Mouse (Mus musculus) testis, adult 2 months (tissue): ENCODE measurements around the gene Scgb1b29. TPM values are rescaled to one million over a fixed set of nuclear protein-coding genes. Genes with fewer than 3 reads are reported as not detected.
"Not testable (repeated sequence)": the region's sequence is repeated elsewhere in the genome, so short reads cannot be mapped to it uniquely, and the experiment has no call there.

Experiments used
- H3K27ac ChIP-seq: fragments of 200-500 bp; 2 replicates; pipeline ENCODE4 v1.5.1; 2012; ENCODE audit warnings: low read depth, low read length; ENCODE audit not compliant: control insufficient read depth, insufficient read depth
- H3K27me3 ChIP-seq: fragments of 200-500 bp; 2 replicates; pipeline ENCODE4 v1.6.1; 2012; ENCODE audit warnings: mild to moderate bottlenecking, low read length, moderate library complexity; ENCODE audit not compliant: control insufficient read depth, insufficient read depth
- H3K36me3 ChIP-seq: fragments of 200-500 bp; 2 replicates; pipeline ENCODE4 v1.6.1; 2012; ENCODE audit warnings: mild to moderate bottlenecking, low read length; ENCODE audit not compliant: control insufficient read depth, insufficient read depth
- H3K4me1 ChIP-seq: fragments of 200-500 bp; 2 replicates; pipeline ENCODE4 v1.6.1; 2012; ENCODE audit warnings: low read length; ENCODE audit not compliant: control insufficient read depth, insufficient read depth
- H3K4me3 ChIP-seq: fragments of 200-500 bp; 2 replicates; pipeline ENCODE4 v1.5.1; 2012; ENCODE audit warnings: low read depth, mild to moderate bottlenecking, low read length, moderate library complexity, mixed read lengths; ENCODE audit not compliant: control insufficient read depth
- polyA plus RNA-seq: library from polyadenylated mRNA; depleted of rRNA; stranded (reverse); fragments of >200 nt; gene quantifications from 2 replicates; pipeline ENCODE4 v1.2.3, GENCODE M21; 2012; rRNA removed

The Scgb1b29 gene
- not detected in 2 replicates for polyA plus RNA-seq

DNA sequence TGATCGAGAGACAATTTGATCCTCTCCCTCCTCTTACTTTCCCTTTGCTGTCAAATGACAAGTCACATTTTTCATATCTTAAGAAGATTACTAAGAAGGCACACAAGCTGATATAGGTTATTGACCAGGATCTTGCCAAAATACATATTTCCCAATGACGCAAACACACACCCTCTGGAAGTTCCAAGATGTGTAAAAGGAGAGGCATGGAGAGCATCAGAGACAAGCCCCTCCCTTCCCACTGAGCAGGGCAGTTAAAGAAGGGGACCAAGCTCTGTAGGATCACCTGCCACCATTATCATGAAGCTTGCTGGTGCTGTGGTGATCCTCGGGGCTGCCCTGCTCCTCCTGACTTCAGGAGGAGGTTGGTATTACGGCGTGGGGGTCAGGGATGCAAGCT is at the start of gene Scgb1b29:
Gene Scgb1b29, plus strand, starts transcription at position 301 of the 400 bp plus-strand sequence.
- not testable (repeated sequence) for H3K27ac ChIP-seq, H3K27me3 ChIP-seq, H3K4me3 ChIP-seq, H3K4me1 ChIP-seq, H3K36me3 ChIP-seq

GRCm38 (mm10) chr7:32428636-32429035 is 12.7 kb upstream of the Scgb1b29 start:
- not testable (repeated sequence) for H3K4me1 ChIP-seq, H3K4me3 ChIP-seq, H3K36me3 ChIP-seq, H3K27me3 ChIP-seq, H3K27ac ChIP-seq

Other genes with a start within 250 kb of the Scgb1b29 start
- not detected in 2 replicates for gene Scgb2b11, start 230.4 kb upstream of the Scgb1b29 start, polyA plus RNA-seq
- gene Scgb1b11, start 218.7 kb upstream of the Scgb1b29 start, polyA plus RNA-seq: not detected in 2 replicates
- gene Scgb2b12, start 114.3 kb upstream of the Scgb1b29 start, polyA plus RNA-seq: not detected in 2 replicates
- gene Scgb1b12, start 107.4 kb upstream of the Scgb1b29 start, polyA plus RNA-seq: not detected in 2 replicates